Mouse (Mus musculus) erythroblast, embryonic 14.5 days (primary cell): ENCODE data around the gene Hist1h3b.

Source experiments
- GATA1 ChIP-seq: IDR thresholded peaks from 2 replicates; pipeline ENCODE4 v1.6.1; 2012; ENCODE audit warnings: low read length, inconsistent platforms, mixed read lengths
- TAL1 ChIP-seq: IDR thresholded peaks from 3 replicates; pipeline ENCODE4 v1.6.1; 2012; ENCODE audit warnings: low read length, inconsistent platforms, mixed read lengths

- no peak for TF ChIP-seq GATA1
- no peak for TF ChIP-seq TAL1
These were observed 690 bp downstream of the Hist1h3b start for GRCm38 (mm10) chr13:23752742-23753172.
